Mouse (Mus musculus) G1E (cell line): ENCODE data around the gene Psme2.

ENCODE experiments used
- CTCF ChIP-seq: IDR thresholded peaks from 2 replicates; pipeline ENCODE4 v1.5.1; 2012; ENCODE audit warnings: low read depth, low read length, inconsistent platforms, mixed read lengths
- GATA1 ChIP-seq: IDR thresholded peaks from 2 replicates; pipeline ENCODE4 v1.6.1; 2012; ENCODE audit warnings: borderline replicate concordance, low read length, inconsistent platforms, mixed read lengths
- GATA2 ChIP-seq: IDR thresholded peaks from 2 replicates; pipeline ENCODE4 v1.6.1; 2012; ENCODE audit warnings: low read depth, low read length, inconsistent platforms, borderline replicate concordance
- POLR2AphosphoS5 ChIP-seq: IDR thresholded peaks from 2 replicates; pipeline ENCODE4 v1.6.1; 2012; ENCODE audit warnings: low read depth, low read length, inconsistent platforms; ENCODE audit not compliant: insufficient replicate concordance
- TAL1 ChIP-seq: conservative IDR thresholded peaks from 2 replicates; pipeline ENCODE4 v1.6.1; 2012; ENCODE audit warnings: low read depth, low read length, inconsistent platforms, mixed read lengths

DNA sequence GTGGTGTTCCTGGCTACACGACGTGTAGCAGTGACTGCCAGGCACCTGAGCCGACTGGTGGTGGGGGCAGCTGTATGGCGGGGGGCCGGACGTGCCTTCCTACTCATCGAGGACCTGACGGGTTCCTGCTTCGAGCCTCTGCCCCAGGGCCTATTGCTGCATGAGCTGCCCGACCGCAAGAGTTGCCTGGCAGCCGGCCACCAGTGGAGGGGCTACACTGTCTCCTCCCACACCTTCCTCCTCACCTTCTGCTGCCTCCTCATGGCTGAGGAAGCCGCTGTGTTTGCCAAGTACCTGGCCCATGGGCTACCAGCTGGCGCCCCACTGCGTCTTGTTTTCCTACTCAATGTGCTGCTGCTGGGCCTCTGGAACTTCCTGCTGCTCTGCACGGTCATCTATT is 14.5 kb downstream of the Psme2 start:
- no peak for TF ChIP-seq CTCF
- TF ChIP-seq POLR2AphosphoS5: no peak
- no peak for TF ChIP-seq GATA1
- no peak for TF ChIP-seq TAL1
- no peak for TF ChIP-seq GATA2
